Comparison of ENCODE assay signal across 10 mouse cellular contexts in genomic region chr9:25517982-25518381, GRCm38 (mm10). TPM values are rescaled to one million over a fixed set of nuclear protein-coding genes. Genes with fewer than 3 reads are reported as not detected.
A peak's percentile ranks its signal among the peaks of the same experiment; 100 is the strongest.
DNase-seq lines count a peak whose midpoint lies in the region; ATAC-seq and TF ChIP-seq lines count a peak whose summit lies in the region.
"Had no signal": no experiment of that assay in that cellular context is flagged by ENCODE, and none has a peak within 500 bp of the region (broad histone marks: within the 10 kb centered on the region; RNA-seq: fewer than 3 reads in every experiment).

No protein-coding gene starts in this region.

- no peaks in the 10 kb centered on the region for H3K27me3 ChIP-seq in hindbrain, postnatal 0 days (ENCODE audit: insufficient read depth, low read length)
- H3K27me3 ChIP-seq in hindbrain, embryonic 16.5 days (replicated peaks; ENCODE audit: control insufficient read depth, insufficient read depth, low read length) = no peaks in the 10 kb centered on the region
- H3K27me3 ChIP-seq in neural tube, embryonic 15.5 days (replicated peaks) = no peaks in the 10 kb centered on the region
- H3K27me3 ChIP-seq: midbrain, embryonic 12.5 days had no signal

- H3K9ac ChIP-seq in hindbrain, postnatal 0 days (replicated peaks; ENCODE audit: low read length) = no peak overlapping the region
- H3K9ac ChIP-seq in hindbrain, embryonic 16.5 days (ENCODE audit: low read depth, low read length) = no peak overlapping the region
- H3K9ac ChIP-seq in neural tube, embryonic 15.5 days (replicated peaks) = no peak overlapping the region
- H3K9ac ChIP-seq: midbrain, embryonic 12.5 days had no signal

- no peak for TF ChIP-seq CTCF in hindbrain, postnatal 0 days (IDR thresholded peaks at IDR 0.05; ENCODE audit: low read depth)

- H3K4me2 ChIP-seq in hindbrain, postnatal 0 days (ENCODE audit: low read depth, low read length) = no peak overlapping the region
- H3K4me2 ChIP-seq in hindbrain, embryonic 16.5 days (ENCODE audit: low read length) = no peak overlapping the region
- H3K4me2 ChIP-seq in neural tube, embryonic 15.5 days = no peak overlapping the region
- H3K4me2 ChIP-seq: midbrain, embryonic 12.5 days had no signal

- WGBS in hindbrain, postnatal 0 days = 29% methylated on average over 4 of the region's 4 CpGs
- WGBS in hindbrain, embryonic 16.5 days = 40% methylated on average over 4 of the region's 4 CpGs
- WGBS in neural tube, embryonic 15.5 days = 40% methylated on average over 4 of the region's 4 CpGs

- H3K4me1 ChIP-seq in hindbrain, postnatal 0 days (ENCODE audit: insufficient read depth, low read length) = no peaks in the 10 kb centered on the region
- peaks cover 5% of the 10 kb centered on the region; the same call in 1 of the 2 replicates for H3K4me1 ChIP-seq in hindbrain, embryonic 16.5 days (ENCODE audit: control insufficient read depth, insufficient read depth, low read depth, low read length)
- peaks cover 8% of the 10 kb centered on the region; the same call in 1 of the 2 replicates for H3K4me1 ChIP-seq in neural tube, embryonic 15.5 days
- H3K4me1 ChIP-seq: midbrain, embryonic 12.5 days had no signal

- no peak for ATAC-seq in hindbrain, postnatal 0 days
- no peak for ATAC-seq in hindbrain, embryonic 16.5 days
- ATAC-seq in neural tube, embryonic 15.5 days (ENCODE audit: low FRiP score) = no peak

- H3K4me3 ChIP-seq in hindbrain, postnatal 0 days (ENCODE audit: low read length) = no peak overlapping the region
- no peak overlapping the region for H3K4me3 ChIP-seq in hindbrain, embryonic 16.5 days (ENCODE audit: low read length)
- H3K4me3 ChIP-seq in neural tube, embryonic 15.5 days (replicated peaks) = no peak overlapping the region
- H3K4me3 ChIP-seq: midbrain, embryonic 12.5 days had no signal

- no peaks in the 10 kb centered on the region for H3K36me3 ChIP-seq in hindbrain, postnatal 0 days (ENCODE audit: insufficient read depth, low read length)
- no peaks in the 10 kb centered on the region for H3K36me3 ChIP-seq in hindbrain, embryonic 16.5 days (ENCODE audit: control insufficient read depth, insufficient read depth, low read length)
- H3K36me3 ChIP-seq in neural tube, embryonic 15.5 days = no peaks in the 10 kb centered on the region
- H3K36me3 ChIP-seq: midbrain, embryonic 12.5 days had no signal

- intact Hi-C loops in heart, postnatal 10 days (cut with DNase I) = no loop called here

- no peaks in the 10 kb centered on the region for H3K9me3 ChIP-seq in hindbrain, postnatal 0 days (ENCODE audit: low read length)
- no peaks in the 10 kb centered on the region for H3K9me3 ChIP-seq in hindbrain, embryonic 16.5 days (ENCODE audit: control insufficient read depth, low read length)
- H3K9me3 ChIP-seq in neural tube, embryonic 15.5 days (replicated peaks) = no peaks in the 10 kb centered on the region
- H3K9me3 ChIP-seq: midbrain, embryonic 12.5 days had no signal

- peak; percentile 11 for DNase-seq in hindbrain, postnatal 0 days (ENCODE audit: low spot score)
- peak; percentile 29 for DNase-seq in neural tube, embryonic 10.5 days (ENCODE audit: extremely low spot score, low spot score)
- DNase-seq in heart, postnatal 10 days = peak; percentile 53 to 54
- DNase-seq in spleen, postnatal 14 days (ENCODE audit: low spot score in 2 of 2) = no peak
- no peak for DNase-seq in urinary bladder, postnatal 4 days (ENCODE audit: low spot score in 2 of 2)
- DNase-seq: adrenal gland, adult 2 months; cerebellum, adult 9-11 months had no signal

- H3K27ac ChIP-seq in hindbrain, postnatal 0 days = no peak overlapping the region
- H3K27ac ChIP-seq in hindbrain, embryonic 16.5 days (ENCODE audit: low read depth, low read length) = no peak overlapping the region
- no peak overlapping the region for H3K27ac ChIP-seq in neural tube, embryonic 15.5 days (replicated peaks)
- H3K27ac ChIP-seq: midbrain, embryonic 12.5 days had no signal

RNA-seq across cellular contexts. Expression of gene Eepd1, which starts 36.6 kb away (rescaled TPM):
- total RNA-seq in hindbrain, postnatal 0 days (2014; rRNA removed) = 14.5 TPM in 2 replicates
- 15.8 and 16.3 TPM in 2 replicates for polyA plus RNA-seq in hindbrain, postnatal 0 days (2015; fragmentation: Nextera tagmentation; extraction: Ambion mirVana)
- polyA plus RNA-seq in hindbrain, embryonic 16.5 days (2015; fragmentation: Nextera tagmentation; extraction: Ambion mirVana) = 15.3 and 15.6 TPM in 2 replicates
- polyA plus RNA-seq in neural tube, embryonic 15.5 days (2015; fragmentation: Nextera tagmentation; extraction: Ambion mirVana) = 16.7 and 19.2 TPM in 2 replicates
- total RNA-seq in heart, postnatal 10 days (2021) = 10 to 100 TPM; 21.3 to 27.3 TPM

Comparison
In these comparisons a context has a peak if more than half of its experiments do, and no peak if none do; other contexts are left out.
1. DNase-seq: peak in hindbrain, postnatal 0 days (single experiment), neural tube, embryonic 10.5 days (single experiment) and heart, postnatal 10 days (2 of 2); none in spleen, postnatal 14 days (0 of 2) and urinary bladder, postnatal 4 days (0 of 2).